Mouse (Mus musculus) left cerebral cortex, postnatal 14 days (tissue): ENCODE data around the gene Klhl33. TPM values are rescaled to one million over a fixed set of nuclear protein-coding genes. Genes with fewer than 3 reads are reported as not detected.
A peak's percentile ranks its signal among the peaks of the same experiment; 100 is the strongest.
"Not testable (repeated sequence)": the region's sequence is repeated elsewhere in the genome, so short reads cannot be mapped to it uniquely, and the experiment has no call there.

Source experiments
- DNase-seq, 2 experiments: peaks; one replicate each; pipeline ENCODE4 v3.0.0; 2021 to 2022; ENCODE audit warnings: low spot score in 2 of 2, mixed read lengths in 1 of 2
- intact Hi-C: fragments of 180-260 bp; cut with DNase I; formaldehyde crosslinking; loops from one replicate; pipeline ENCODE4 v1.15.1; 2025
- total RNA-seq, 2 experiments: library from RNA; stranded (reverse); gene quantifications; 2 replicates each; pipeline ENCODE4 v1.2.3; 2021

Gene Klhl33
- total RNA-seq, 2 experiments from 2014 or later = 2.0 to 2.9 TPM

GRCm38 (mm10) chr14:50908126-50908525 lies 10.8 kb upstream of the Klhl33 start:
- no peak for DNase-seq
- intact Hi-C loops = no loop called here

- DNase-seq, intact Hi-C loops: not testable (repeated sequence)
Observed at GRCm38 (mm10) chr14:50905327-50905726, 8.0 kb upstream of the Klhl33 start.

GRCm38 (mm10) chr14:50904828-50905129 lies 7.5 kb upstream of the Klhl33 start:
- intact Hi-C loops = no loop called here
- no peak for DNase-seq

- intact Hi-C loops = no loop called here
- no peak for DNase-seq
Observed at GRCm38 (mm10) chr14:50903973-50904827, 6.9 kb upstream of the Klhl33 start.

- DNase-seq, intact Hi-C loops: not testable (repeated sequence)
Observed at GRCm38 (mm10) chr14:50897992-50898391, 685 bp upstream of the Klhl33 start.

DNA sequence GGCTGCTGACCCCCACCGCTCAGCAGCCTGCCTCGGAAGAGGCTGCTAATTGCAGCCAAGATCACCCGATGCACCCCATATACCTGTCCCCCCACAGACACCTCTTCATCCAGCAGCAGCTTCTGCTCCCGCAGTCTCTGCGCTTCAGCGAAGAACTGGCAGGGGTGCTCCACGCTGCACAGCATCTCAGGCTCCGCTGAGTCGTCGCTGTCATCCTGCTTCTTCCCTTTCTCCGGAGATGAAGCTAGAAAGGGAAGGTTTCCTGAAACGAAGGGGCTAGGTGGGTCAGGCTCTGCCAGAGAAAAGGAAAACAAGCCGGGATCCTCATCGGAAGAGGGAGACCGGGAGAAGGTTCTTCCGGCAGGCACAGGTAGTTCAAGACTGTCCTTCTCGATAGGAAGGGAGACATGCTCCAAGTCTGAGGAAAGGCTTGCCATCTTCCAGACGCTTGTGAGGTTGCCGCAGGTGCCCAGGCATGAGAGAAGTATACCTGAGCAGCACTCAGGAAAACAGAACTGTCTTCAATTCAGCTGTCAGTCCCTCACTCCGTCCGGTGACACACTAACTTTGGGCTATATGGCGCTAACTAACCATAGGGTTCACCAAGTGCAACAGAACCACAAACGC lies 447 bp downstream of the Klhl33 start:
- intact Hi-C loops = no loop called here

GRCm38 (mm10) chr14:50895985-50896746 lies 1.1 kb downstream of the Klhl33 start:
- intact Hi-C loops = no loop called here

More for the DNA sequence above, 447 bp downstream of the Klhl33 start:
- peak; percentile 15 to 48 for DNase-seq

GRCm38 (mm10) chr14:50895407-50895806 lies 1.9 kb downstream of the Klhl33 start:
- intact Hi-C loops = no loop called here

More at GRCm38 (mm10) chr14:50895985-50896746, 1.1 kb downstream of the Klhl33 start:
- DNase-seq = peak; percentile 15 to 27

DNA sequence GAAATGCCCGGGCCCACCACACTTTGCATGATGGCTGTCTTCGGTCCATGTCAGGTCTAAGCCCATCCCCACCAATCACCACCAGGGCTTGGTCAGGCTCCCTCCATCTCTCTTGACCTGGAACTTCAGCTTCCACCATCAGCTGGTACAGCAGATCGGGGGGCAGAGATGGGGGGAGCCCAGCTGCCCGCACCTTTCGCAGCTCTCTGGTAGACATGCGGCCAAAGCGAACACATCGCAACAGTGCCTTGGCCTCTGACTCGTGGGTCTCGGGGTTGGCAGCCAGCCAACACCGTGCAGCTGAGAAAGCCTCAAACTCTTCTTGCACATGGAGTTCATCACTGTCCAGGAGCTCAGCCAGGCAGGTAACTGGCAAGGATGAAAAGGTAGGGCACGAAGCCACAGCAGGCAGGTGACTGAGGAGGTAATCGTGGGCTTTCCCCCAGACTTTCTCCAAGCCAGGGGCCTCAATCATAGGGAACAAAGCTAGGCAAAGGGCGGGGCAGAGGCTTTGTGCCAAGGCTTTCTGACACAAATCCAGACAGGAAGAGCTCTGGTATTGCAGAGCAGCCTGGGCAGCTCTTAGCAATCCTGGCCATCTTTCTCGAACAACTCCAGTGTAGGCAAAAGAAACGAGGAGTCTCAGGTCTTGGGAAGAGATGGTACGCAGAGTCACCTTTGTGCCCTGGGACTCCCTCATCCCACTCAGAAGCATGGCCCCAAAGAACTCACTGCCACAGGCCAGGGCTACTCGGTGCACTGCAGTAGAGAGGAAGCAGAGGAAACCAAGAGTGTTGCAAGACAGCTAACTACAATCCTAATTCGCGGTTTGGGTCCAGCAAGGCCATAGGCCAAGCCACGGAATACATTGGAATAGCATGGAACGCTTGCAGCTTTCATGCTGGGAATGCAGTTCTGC lies 4.5 kb downstream of the Klhl33 start:
- no peak for DNase-seq
- intact Hi-C loops = no loop called here

More at GRCm38 (mm10) chr14:50895407-50895806, 1.9 kb downstream of the Klhl33 start:
- no peak for DNase-seq

GRCm38 (mm10) chr14:50892091-50892490 lies 5.2 kb downstream of the Klhl33 start:
- no peak for DNase-seq
- intact Hi-C loops = no loop called here

GRCm38 (mm10) chr14:50891621-50892020 lies 5.7 kb downstream of the Klhl33 start:
- no peak for DNase-seq
- intact Hi-C loops = no loop called here

- DNase-seq = peak in 1 of 2 experiments; percentile 37
- intact Hi-C loops = no loop called here
Observed at GRCm38 (mm10) chr14:50876236-50876950, 20.9 kb downstream of the Klhl33 start.

DNA sequence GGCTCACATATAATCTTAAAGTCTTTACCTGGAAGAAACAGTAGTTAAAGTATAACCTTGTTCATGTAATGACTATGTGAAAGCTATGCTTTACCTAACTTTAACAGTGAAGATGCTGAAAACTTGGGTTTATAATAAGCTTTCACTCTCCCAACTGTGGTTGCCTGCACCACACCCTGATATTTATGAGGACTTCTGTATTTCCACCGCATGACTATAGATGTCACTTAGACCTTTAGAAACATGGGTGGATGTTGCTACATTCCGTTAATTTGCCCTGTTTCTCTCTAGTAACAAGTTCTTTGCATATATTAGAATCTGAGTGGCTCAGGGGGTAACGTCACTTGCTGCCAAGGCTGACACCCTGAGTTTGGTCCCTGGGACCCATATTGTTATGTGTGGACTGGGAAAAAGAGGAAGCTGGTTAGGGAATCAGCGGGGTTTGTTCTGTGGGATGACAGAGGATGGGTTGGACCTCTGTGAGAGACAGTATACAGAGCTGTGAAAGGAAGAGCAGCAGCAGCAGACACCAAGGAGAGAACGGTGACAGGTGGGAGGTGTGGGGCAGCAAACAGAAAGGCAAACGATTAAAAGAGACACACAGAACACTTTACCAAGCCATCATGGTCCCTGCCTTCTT lies 21.6 kb downstream of the Klhl33 start:
- intact Hi-C loops = no loop called here

GRCm38 (mm10) chr14:50875175-50875574 lies 22.1 kb downstream of the Klhl33 start:
- no peak for DNase-seq
- intact Hi-C loops = no loop called here

More for the DNA sequence above, 21.6 kb downstream of the Klhl33 start:
- DNase-seq = no peak

DNA sequence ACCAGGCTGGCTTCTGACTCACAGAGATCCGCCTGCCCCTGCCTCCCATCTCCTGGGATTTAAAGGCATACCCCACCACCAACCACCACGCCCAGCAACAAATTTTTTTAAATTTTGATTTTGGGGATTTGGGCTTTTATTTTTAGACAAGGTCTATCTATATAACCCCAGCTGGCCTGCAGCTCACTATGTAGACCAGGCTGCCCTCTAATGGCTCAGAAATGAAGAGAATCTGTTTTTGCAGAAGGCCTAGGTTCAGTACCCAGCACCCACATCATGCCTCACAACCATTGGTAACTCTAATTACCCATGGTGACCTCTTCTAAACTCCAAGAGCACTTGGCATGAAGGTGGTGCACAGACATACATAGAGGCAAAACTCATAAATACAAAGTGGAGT lies 26.0 kb downstream of the Klhl33 start:
- intact Hi-C loops = no loop called here
- no peak for DNase-seq

GRCm38 (mm10) chr14:50870805-50871143 lies 26.5 kb downstream of the Klhl33 start:
- DNase-seq = no peak
- intact Hi-C loops = no loop called here

GRCm38 (mm10) chr14:50869889-50870804 lies 27.2 kb downstream of the Klhl33 start, which contains the start of gene Tep1:
TSS of gene Tep1 (minus strand) at chr14:50870560.
- peak; percentile 25 to 49 for DNase-seq
- intact Hi-C loops = no loop called here
